Mouse (Mus musculus) midbrain, embryonic 11.5 days (tissue): ENCODE data around the gene Syt1. TPM values are rescaled to one million over a fixed set of nuclear protein-coding genes. Genes with fewer than 3 reads are reported as not detected.
A peak's percentile ranks its signal among the peaks of the same experiment; 100 is the strongest.

Experiments used
- ATAC-seq: fragments of 200-750 bp; cut with Nextera tagmentation; 2 replicates; pipeline ENCODE4 v1.8.0; 2017; ENCODE audit warnings: moderate TSS enrichment, moderate library complexity; ENCODE audit not compliant: low FRiP score
- DNase-seq: peaks from one replicate; pipeline ENCODE4 v3.0.0; 2015; ENCODE audit warnings: low spot score; ENCODE audit errors: missing footprints
- H3K27ac ChIP-seq: fragments of 300-500 bp; sonication (generic); 2 replicates; pipeline ENCODE4 v1.5.1; 2014; ENCODE audit warnings: low read depth, low read length
- H3K27me3 ChIP-seq: fragments of 300-500 bp; sonication (generic); 2 replicates; pipeline ENCODE4 v1.6.1; 2014; ENCODE audit warnings: mild to moderate bottlenecking, low read length, moderate library complexity, mixed read lengths; ENCODE audit not compliant: control insufficient read depth, insufficient read depth
- H3K36me3 ChIP-seq: fragments of 300-500 bp; sonication (generic); 2 replicates; pipeline ENCODE4 v1.6.1; 2014; ENCODE audit warnings: mild to moderate bottlenecking, low read length, moderate library complexity, mixed read lengths; ENCODE audit not compliant: control insufficient read depth, insufficient read depth
- H3K4me1 ChIP-seq: fragments of 300-500 bp; sonication (generic); 2 replicates; pipeline ENCODE4 v1.6.1; 2014; ENCODE audit warnings: low read length; ENCODE audit not compliant: control insufficient read depth, insufficient read depth
- H3K4me2 ChIP-seq: fragments of 300-500 bp; sonication (generic); 2 replicates; pipeline ENCODE4 v1.6.1; 2014; ENCODE audit warnings: mild to moderate bottlenecking, moderate library complexity
- H3K4me3 ChIP-seq: fragments of 300-500 bp; sonication (generic); 2 replicates; pipeline ENCODE4 v1.5.1; 2014; ENCODE audit warnings: low read depth, low read length
- H3K9ac ChIP-seq: fragments of 300-500 bp; sonication (generic); 2 replicates; pipeline ENCODE4 v1.6.1; 2014; ENCODE audit warnings: low read length
- H3K9me3 ChIP-seq: fragments of 300-500 bp; sonication (generic); 2 replicates; pipeline ENCODE4 v1.6.1; 2016; ENCODE audit warnings: low read length; ENCODE audit not compliant: control insufficient read depth
- WGBS: fragments of 180-500 bp; shearing (Covaris S2); extraction: QIAGEN DNeasy Blood & Tissue Kit; methylation state at CpG from one replicate; pipeline ENCODE4 v1.1.7; 2014; 5-methylcytosine and 5-hydroxymethylcytosine counted together
- polyA plus RNA-seq: library from polyadenylated mRNA; unstranded; fragments of >200 nt; fragmentation: Nextera tagmentation; extraction: Ambion mirVana; gene quantifications from 2 replicates; pipeline ENCODE4 v1.2.1, GENCODE M21; 2014

Gene Syt1
- polyA plus RNA-seq, 1 experiment from 2014 or later = 18.8 TPM

GRCm38 (mm10) chr10:108504925-108505324, 505.9 kb downstream of the Syt1 start:
- Histone ChIP-seq H3K9ac (no peak overlapping the region), H3K9me3 (no peaks in the 10 kb centered on the region), H3K27me3 (no peaks in the 10 kb centered on the region), H3K27ac (no peak overlapping the region), H3K4me1 (peaks cover 9% of the 10 kb centered on the region; the same call in 1 of the 2 replicates), H3K36me3 (no peaks in the 10 kb centered on the region), H3K4me2 (no peak overlapping the region), H3K4me3 (no peak overlapping the region)
- DNase-seq (no peak), ATAC-seq (peak; percentile 26; the same call in 1 of the 2 replicates)
- WGBS = 65% methylated on average over 7 of the region's 7 CpGs

GRCm38 (mm10) chr10:108504128-108504870, 506.5 kb downstream of the Syt1 start:
- no peak for ATAC-seq
- Histone ChIP-seq H3K4me1 (peaks cover 9% of the 10 kb centered on the region; the same call in 1 of the 2 replicates), H3K27me3 (no peaks in the 10 kb centered on the region), H3K36me3 (no peaks in the 10 kb centered on the region), H3K4me3 (no peak overlapping the region), H3K4me2 (no peak overlapping the region), H3K27ac (no peak overlapping the region), H3K9me3 (no peaks in the 10 kb centered on the region), H3K9ac (no peak overlapping the region)
- peak; percentile 72 for DNase-seq
- WGBS = 71% methylated on average over 21 of the region's 21 CpGs

GRCm38 (mm10) chr10:108490231-108490630, 520.6 kb downstream of the Syt1 start:
- ATAC-seq = no peak
- Histone ChIP-seq H3K27ac (no peak overlapping the region), H3K4me1 (no peaks in the 10 kb centered on the region), H3K9ac (no peak overlapping the region), H3K9me3 (no peaks in the 10 kb centered on the region; the same call in 1 of the 2 replicates), H3K4me3 (no peak overlapping the region), H3K4me2 (no peak overlapping the region), H3K36me3 (no peaks in the 10 kb centered on the region), H3K27me3 (no peaks in the 10 kb centered on the region)
- 83% methylated on average over 7 of the region's 7 CpGs for WGBS
- DNase-seq = peak; percentile 37

- H3K27me3 ChIP-seq = no peaks in the 10 kb centered on the region
- no peak overlapping the region for H3K4me2 ChIP-seq
- 87% methylated on average over 10 of the region's 10 CpGs for WGBS
- H3K4me3 ChIP-seq = no peak overlapping the region
- H3K27ac ChIP-seq = no peak overlapping the region
- no peak overlapping the region for H3K9ac ChIP-seq
- no peaks in the 10 kb centered on the region for H3K36me3 ChIP-seq
- no peaks in the 10 kb centered on the region for H3K4me1 ChIP-seq
- no peaks in the 10 kb centered on the region for H3K9me3 ChIP-seq
- ATAC-seq (no peak), DNase-seq (peak; percentile 59)
These were observed 526.8 kb downstream of the Syt1 start for GRCm38 (mm10) chr10:108483991-108484390.

- H3K4me3 ChIP-seq = no peak overlapping the region
- ATAC-seq (no peak), DNase-seq (peak; percentile 76)
- no peaks in the 10 kb centered on the region for H3K36me3 ChIP-seq
- 86% methylated on average over 11 of the region's 11 CpGs for WGBS
- H3K4me1 ChIP-seq = no peaks in the 10 kb centered on the region
- 0 out of 2 replicates have a peak, but pooled peaks cover 3% of the 10 kb centered on the region for H3K9me3 ChIP-seq
- H3K27ac ChIP-seq = no peak overlapping the region
- no peak overlapping the region for H3K9ac ChIP-seq
- no peak overlapping the region for H3K4me2 ChIP-seq
- no peaks in the 10 kb centered on the region for H3K27me3 ChIP-seq
These were observed 530.5 kb downstream of the Syt1 start for GRCm38 (mm10) chr10:108480146-108480850.

GRCm38 (mm10) chr10:108470319-108470955, 540.3 kb downstream of the Syt1 start:
- Histone ChIP-seq H3K4me1 (no peaks in the 10 kb centered on the region), H3K27me3 (no peaks in the 10 kb centered on the region), H3K36me3 (no peaks in the 10 kb centered on the region), H3K9ac (no peak overlapping the region), H3K4me3 (no peak overlapping the region), H3K4me2 (no peak overlapping the region), H3K9me3 (no peaks in the 10 kb centered on the region), H3K27ac (no peak overlapping the region)
- ATAC-seq (no peak), DNase-seq (peak; percentile 10)
- WGBS = 51% methylated on average over 6 of the region's 6 CpGs

- H3K27me3 ChIP-seq = no peaks in the 10 kb centered on the region
- no peaks in the 10 kb centered on the region for H3K36me3 ChIP-seq
- H3K4me2 ChIP-seq = no peak overlapping the region
- no peaks in the 10 kb centered on the region for H3K4me1 ChIP-seq
- ATAC-seq (no peak), DNase-seq (peak; percentile 45)
- H3K9ac ChIP-seq = no peak overlapping the region
- no peak overlapping the region for H3K4me3 ChIP-seq
- no peaks in the 10 kb centered on the region for H3K9me3 ChIP-seq
- H3K27ac ChIP-seq = no peak overlapping the region
- 62% methylated on average over 8 of the region's 8 CpGs for WGBS
These were observed 544.2 kb downstream of the Syt1 start for GRCm38 (mm10) chr10:108466539-108466938.

- Histone ChIP-seq H3K4me3 (no peak overlapping the region), H3K9me3 (no peaks in the 10 kb centered on the region), H3K27me3 (no peaks in the 10 kb centered on the region), H3K36me3 (no peaks in the 10 kb centered on the region), H3K9ac (no peak overlapping the region), H3K4me2 (no peak overlapping the region), H3K4me1 (no peaks in the 10 kb centered on the region), H3K27ac (no peak overlapping the region)
- ATAC-seq (no peak), DNase-seq (peak; percentile 84)
- 85% methylated on average over 2 of the region's 2 CpGs for WGBS
These were observed 548.9 kb downstream of the Syt1 start for GRCm38 (mm10) chr10:108461862-108462261.

- H3K4me2 ChIP-seq = no peak overlapping the region
- ATAC-seq (no peak), DNase-seq (peak; percentile 71)
- no peak overlapping the region for H3K27ac ChIP-seq
- 100% methylated on average over 2 of the region's 2 CpGs for WGBS
- no peak overlapping the region for H3K9ac ChIP-seq
- H3K4me1 ChIP-seq = no peaks in the 10 kb centered on the region
- no peaks in the 10 kb centered on the region for H3K9me3 ChIP-seq
- H3K4me3 ChIP-seq = no peak overlapping the region
- no peaks in the 10 kb centered on the region for H3K36me3 ChIP-seq
- no peaks in the 10 kb centered on the region for H3K27me3 ChIP-seq
These were observed 553.7 kb downstream of the Syt1 start for GRCm38 (mm10) chr10:108457054-108457453.
